Mouse (Mus musculus): ENCODE data around the gene Dnah17. TPM values are rescaled to one million over a fixed set of nuclear protein-coding genes. Genes with fewer than 3 reads are reported as not detected.

The Dnah17 gene
- polyA plus RNA-seq, 1 experiment from 2014 or later = 0.26 TPM

GRCm38 (mm10) chr11:118079750-118080149 is 50.7 kb downstream of the Dnah17 start:
- no peak overlapping the region for H3K27ac ChIP-seq (replicated peaks)
- H3K36me3 ChIP-seq = no peaks in the 10 kb centered on the region
- no peaks in the 10 kb centered on the region for H3K27me3 ChIP-seq
- WGBS = 76% methylated on average over 14 of the region's 14 CpGs
- no peaks in the 10 kb centered on the region for H3K9me3 ChIP-seq
- no peaks in the 10 kb centered on the region for H3K4me1 ChIP-seq
- H3K4me2 ChIP-seq (replicated peaks) = no peak overlapping the region
- no peak for ATAC-seq (ENCODE audit: low FRiP score, low read depth)
- no peak overlapping the region for H3K9ac ChIP-seq (replicated peaks)
- no peak overlapping the region for H3K4me3 ChIP-seq

- Histone ChIP-seq H3K4me3 (no peak overlapping the region), H3K27ac (replicated peaks) (no peak overlapping the region), H3K4me2 (replicated peaks) (no peak overlapping the region), H3K9ac (replicated peaks) (no peak overlapping the region), H3K4me1 (peaks cover 3% of the 10 kb centered on the region; the same call in 1 of the 2 replicates), H3K36me3 (no peaks in the 10 kb centered on the region), H3K27me3 (no peaks in the 10 kb centered on the region; the same call in 1 of the 2 replicates), H3K9me3 (no peaks in the 10 kb centered on the region)
- 87% methylated on average over 6 of the region's 6 CpGs for WGBS
- ATAC-seq (ENCODE audit: low FRiP score, low read depth) = no peak
Observed at GRCm38 (mm10) chr11:118076929-118077328, 53.5 kb downstream of the Dnah17 start.

GRCm38 (mm10) chr11:118075035-118075522 is 55.4 kb downstream of the Dnah17 start:
- no peak overlapping the region for H3K4me3 ChIP-seq
- 82% methylated on average over 17 of the region's 17 CpGs for WGBS
- peaks cover 11% of the 10 kb centered on the region; the same call in 1 of the 2 replicates for H3K4me1 ChIP-seq
- no peak overlapping the region for H3K9ac ChIP-seq (replicated peaks)
- H3K36me3 ChIP-seq = no peaks in the 10 kb centered on the region
- no peak overlapping the region for H3K4me2 ChIP-seq (replicated peaks)
- no peaks in the 10 kb centered on the region for H3K9me3 ChIP-seq
- no peak overlapping the region for H3K27ac ChIP-seq (replicated peaks)
- ATAC-seq (ENCODE audit: low FRiP score, low read depth) = no peak
- no peaks in the 10 kb centered on the region; the same call in 1 of the 2 replicates for H3K27me3 ChIP-seq

- H3K36me3 ChIP-seq = no peaks in the 10 kb centered on the region
- 33% methylated on average over 11 of the region's 11 CpGs for WGBS
- H3K9ac ChIP-seq (replicated peaks) = no peak overlapping the region
- H3K4me2 ChIP-seq (replicated peaks) = no peak overlapping the region
- no peak overlapping the region for H3K27ac ChIP-seq (replicated peaks)
- H3K9me3 ChIP-seq = no peaks in the 10 kb centered on the region
- no peaks in the 10 kb centered on the region; the same call in 1 of the 2 replicates for H3K27me3 ChIP-seq
- ATAC-seq (ENCODE audit: low FRiP score, low read depth) = no peak
- H3K4me1 ChIP-seq = peaks cover 11% of the 10 kb centered on the region; the same call in 1 of the 2 replicates
- no peak overlapping the region for H3K4me3 ChIP-seq
Observed at GRCm38 (mm10) chr11:118071227-118071912, 59.1 kb downstream of the Dnah17 start.

DNA sequence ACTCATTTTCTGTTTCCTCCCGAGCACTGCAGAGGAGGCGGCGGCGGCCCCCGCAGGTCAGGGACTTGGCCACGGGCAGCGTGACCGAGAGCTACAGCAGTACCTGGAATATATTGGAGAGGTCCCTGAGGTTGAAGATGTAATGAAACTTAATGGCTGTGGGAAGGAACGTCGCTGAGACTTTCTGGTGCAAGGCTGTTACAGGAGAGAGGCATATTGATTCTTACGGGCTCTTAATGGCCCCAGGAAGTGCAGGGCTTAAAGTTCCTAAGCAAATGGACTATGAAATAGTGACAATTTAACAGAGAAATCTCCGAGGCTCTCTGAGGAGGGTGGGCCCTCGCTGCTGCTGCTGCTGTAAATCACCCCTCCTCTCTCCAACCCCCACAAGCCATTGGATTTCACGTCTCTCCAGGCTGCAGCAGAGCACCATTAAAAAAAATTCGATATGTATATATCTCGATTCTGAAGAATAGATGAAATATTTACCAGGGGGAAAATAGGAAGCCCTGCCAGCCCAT is 61.6 kb downstream of the Dnah17 start:
- ATAC-seq (ENCODE audit: low FRiP score, low read depth) = no peak
- H3K36me3 ChIP-seq = no peaks in the 10 kb centered on the region
- 86% methylated on average over 16 of the region's 16 CpGs for WGBS
- no peak overlapping the region for H3K27ac ChIP-seq (replicated peaks)
- H3K4me1 ChIP-seq = peaks cover 13% of the 10 kb centered on the region; the same call in 1 of the 2 replicates
- no peak overlapping the region for H3K9ac ChIP-seq (replicated peaks)
- H3K4me3 ChIP-seq = no peak overlapping the region
- H3K9me3 ChIP-seq = no peaks in the 10 kb centered on the region
- no peaks in the 10 kb centered on the region; the same call in 1 of the 2 replicates for H3K27me3 ChIP-seq
- H3K4me2 ChIP-seq (replicated peaks) = no peak overlapping the region

GRCm38 (mm10) chr11:118067588-118067987 is 62.8 kb downstream of the Dnah17 start:
- no peak overlapping the region for H3K4me2 ChIP-seq (replicated peaks)
- H3K9ac ChIP-seq (replicated peaks) = no peak overlapping the region
- H3K4me1 ChIP-seq = peaks cover 13% of the 10 kb centered on the region; the same call in 1 of the 2 replicates
- 64% methylated on average over 8 of the region's 8 CpGs for WGBS
- no peak overlapping the region for H3K4me3 ChIP-seq
- ATAC-seq (ENCODE audit: low FRiP score, low read depth) = no peak
- H3K36me3 ChIP-seq = no peaks in the 10 kb centered on the region
- no peaks in the 10 kb centered on the region for H3K9me3 ChIP-seq
- H3K27me3 ChIP-seq = no peaks in the 10 kb centered on the region; the same call in 1 of the 2 replicates
- H3K27ac ChIP-seq (replicated peaks) = no peak overlapping the region

DNA sequence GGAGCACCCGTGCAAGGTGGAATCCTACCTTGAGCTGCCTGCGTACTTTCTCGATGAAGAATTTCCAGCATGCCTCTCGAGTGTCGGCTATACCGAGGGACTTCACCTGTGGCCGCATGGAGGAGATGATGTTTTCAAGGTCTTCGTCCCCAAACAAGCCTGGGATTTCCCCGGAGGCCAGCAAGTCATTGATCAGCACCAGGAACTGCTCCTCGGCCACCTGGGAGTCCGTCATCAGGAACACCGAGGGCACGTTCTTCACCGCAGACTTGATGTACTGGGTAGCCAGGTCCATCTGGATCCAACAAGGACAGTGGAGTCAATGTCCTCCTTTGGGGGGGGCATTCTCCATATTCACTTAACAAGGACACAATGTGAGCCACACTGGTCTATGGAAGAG is 70.4 kb downstream of the Dnah17 start:
- ATAC-seq (ENCODE audit: low FRiP score, low read depth) = no peak
- 89% methylated on average over 14 of the region's 14 CpGs for WGBS

DNA sequence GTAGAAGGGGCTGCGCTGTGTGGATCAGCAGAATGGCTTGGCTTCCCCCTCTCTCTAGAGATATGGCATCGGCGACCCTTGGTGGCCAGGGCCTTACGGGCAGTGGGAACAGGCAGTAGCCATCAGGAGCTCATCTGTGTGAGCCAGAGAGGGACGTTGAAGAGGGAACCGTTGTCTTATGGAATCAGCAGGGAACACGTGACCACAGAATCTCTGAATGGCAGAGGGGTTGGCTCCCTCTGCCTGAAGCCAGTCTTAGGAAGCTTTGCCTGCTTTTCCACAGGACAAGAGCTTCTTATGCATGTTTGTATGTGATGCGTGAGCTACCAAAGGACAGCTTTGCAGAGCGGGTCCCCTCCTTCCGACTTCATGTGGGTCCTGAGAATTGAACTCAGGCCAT is 71.6 kb downstream of the Dnah17 start:
- ATAC-seq (ENCODE audit: low FRiP score, low read depth) = no peak
- no peaks in the 10 kb centered on the region for H3K9me3 ChIP-seq
- H3K36me3 ChIP-seq = no peaks in the 10 kb centered on the region
- WGBS = 57% methylated on average over 10 of the region's 10 CpGs
- no peaks in the 10 kb centered on the region for H3K27me3 ChIP-seq
- H3K4me3 ChIP-seq = no peak overlapping the region
- no peak overlapping the region for H3K4me2 ChIP-seq (replicated peaks)
- no peak overlapping the region for H3K27ac ChIP-seq (replicated peaks)
- peaks cover 7% of the 10 kb centered on the region; the same call in 1 of the 2 replicates for H3K4me1 ChIP-seq
- no peak overlapping the region for H3K9ac ChIP-seq (replicated peaks)

More for the DNA sequence above, 70.4 kb downstream of the Dnah17 start:
- Histone ChIP-seq H3K9me3 (no peaks in the 10 kb centered on the region), H3K27me3 (no peaks in the 10 kb centered on the region), H3K27ac (replicated peaks) (no peak overlapping the region), H3K4me1 (peaks cover 7% of the 10 kb centered on the region; the same call in 1 of the 2 replicates), H3K9ac (replicated peaks) (no peak overlapping the region), H3K4me2 (replicated peaks) (no peak overlapping the region), H3K36me3 (no peaks in the 10 kb centered on the region), H3K4me3 (no peak overlapping the region)

- H3K27ac ChIP-seq (replicated peaks) = no peak overlapping the region
- ATAC-seq (ENCODE audit: low FRiP score, low read depth) = no peak
- peaks cover 7% of the 10 kb centered on the region; the same call in 1 of the 2 replicates for H3K4me1 ChIP-seq
- H3K4me2 ChIP-seq (replicated peaks) = no peak overlapping the region
- no peak overlapping the region for H3K4me3 ChIP-seq
- no peak overlapping the region for H3K9ac ChIP-seq (replicated peaks)
- WGBS = 75% methylated on average over 12 of the region's 12 CpGs
- H3K36me3 ChIP-seq = no peaks in the 10 kb centered on the region
- H3K9me3 ChIP-seq = no peaks in the 10 kb centered on the region
- H3K27me3 ChIP-seq = no peaks in the 10 kb centered on the region
Observed at GRCm38 (mm10) chr11:118058367-118058766, 72.1 kb downstream of the Dnah17 start.

DNA sequence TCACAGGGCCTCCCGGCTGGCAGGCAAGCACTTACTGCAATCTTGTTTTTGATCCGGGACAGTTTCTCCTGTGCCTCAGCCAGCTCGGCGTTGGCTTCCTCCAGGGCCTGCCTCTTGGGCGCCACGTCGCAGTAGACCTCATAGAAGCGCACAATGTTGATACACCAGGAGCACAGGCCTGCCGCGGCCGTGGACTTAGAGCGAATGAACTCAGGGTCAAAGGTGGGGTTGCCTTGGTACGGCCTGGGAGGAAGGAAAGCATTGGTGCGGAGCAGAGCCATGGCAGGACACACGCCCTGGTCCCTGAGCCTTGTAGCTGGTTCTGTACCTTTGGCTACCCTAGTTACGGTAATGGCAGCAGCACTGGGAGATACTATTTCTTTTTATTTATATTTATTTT is 80.3 kb downstream of the Dnah17 start:
- Histone ChIP-seq H3K4me1 (no peaks in the 10 kb centered on the region), H3K9ac (replicated peaks) (no peak overlapping the region), H3K27me3 (no peaks in the 10 kb centered on the region), H3K9me3 (no peaks in the 10 kb centered on the region), H3K36me3 (no peaks in the 10 kb centered on the region), H3K4me2 (replicated peaks) (no peak overlapping the region), H3K27ac (replicated peaks) (no peak overlapping the region), H3K4me3 (no peak overlapping the region)
- no peak for ATAC-seq (ENCODE audit: low FRiP score, low read depth)
- 83% methylated on average over 16 of the region's 16 CpGs for WGBS

- Histone ChIP-seq H3K4me1 (no peaks in the 10 kb centered on the region), H3K4me3 (no peak overlapping the region), H3K27ac (replicated peaks) (no peak overlapping the region), H3K4me2 (replicated peaks) (no peak overlapping the region), H3K36me3 (no peaks in the 10 kb centered on the region), H3K9ac (replicated peaks) (no peak overlapping the region), H3K9me3 (no peaks in the 10 kb centered on the region), H3K27me3 (no peaks in the 10 kb centered on the region)
- 37% methylated on average over 8 of the region's 8 CpGs for WGBS
- no peak for ATAC-seq (ENCODE audit: low FRiP score, low read depth)
Observed at GRCm38 (mm10) chr11:118049641-118050040, 80.8 kb downstream of the Dnah17 start.

GRCm38 (mm10) chr11:118043293-118043907 is 87.0 kb downstream of the Dnah17 start:
- ATAC-seq (ENCODE audit: low FRiP score, low read depth) = no peak
- H3K27ac ChIP-seq (replicated peaks) = no peak overlapping the region
- 71% methylated on average over 14 of the region's 14 CpGs for WGBS
- H3K4me3 ChIP-seq = no peak overlapping the region
- H3K4me2 ChIP-seq (replicated peaks) = no peak overlapping the region
- no peaks in the 10 kb centered on the region for H3K9me3 ChIP-seq
- no peaks in the 10 kb centered on the region for H3K36me3 ChIP-seq
- no peaks in the 10 kb centered on the region for H3K27me3 ChIP-seq
- H3K4me1 ChIP-seq = peaks cover 10% of the 10 kb centered on the region; the same call in 1 of the 2 replicates
- no peak overlapping the region for H3K9ac ChIP-seq (replicated peaks)
